8 mouse cellular contexts compared by ENCODE assay signal in the genomic region with DNA sequence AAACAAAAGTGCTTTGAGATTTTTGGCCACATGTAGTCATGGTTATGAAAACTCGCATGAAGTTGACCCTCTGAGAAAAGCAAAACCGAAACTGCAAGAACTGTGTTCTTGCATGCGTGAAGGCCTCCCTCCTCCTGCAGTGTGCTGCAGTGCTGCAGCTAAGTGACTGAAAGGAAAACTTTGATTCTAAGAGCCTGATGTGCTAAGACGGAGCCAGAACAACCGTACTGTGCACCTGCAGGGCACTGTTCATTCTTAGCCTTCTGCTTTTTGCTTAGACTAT. TPM values are rescaled to one million over a fixed set of nuclear protein-coding genes. Genes with fewer than 3 reads are reported as not detected.
DNase-seq lines count a peak whose midpoint lies in the region; ATAC-seq and TF ChIP-seq lines count a peak whose summit lies in the region.

No protein-coding gene starts in this region.

- peak overlapping the region; percentile 98 for H3K27ac ChIP-seq in heart, adult 2 months
- H3K27ac ChIP-seq in forebrain, embryonic 10.5 days, result no peak overlapping the region

- H3K4me1 ChIP-seq in heart, adult 2 months (ENCODE audit: control insufficient read depth, insufficient read depth, low read length), result peaks cover 13% of the 10 kb centered on the region
- H3K4me1 ChIP-seq in forebrain, embryonic 10.5 days, result peaks cover 17% of the 10 kb centered on the region
- peaks cover 12% of the 10 kb centered on the region for H3K4me1 ChIP-seq in lung, adult 2 months (ENCODE audit: control insufficient read depth, insufficient read depth, low read length)

- intact Hi-C loops in heart, adult 2 months (cut with DNase I), result loop anchor here (2.0 to 5.0 kb wide), 5 partner anchors 32 to 386 kb away; a partner anchor contains a TSS
- intact Hi-C loops in heart, postnatal 36 days (cut with DNase I), result loop anchor here (1.0 to 5.0 kb wide), 5 partner anchors 19 to 266 kb away; a partner anchor contains a TSS

- DNase-seq in heart, adult 2 months, result peak; percentile 40 to 41
- no peak for DNase-seq in heart, postnatal 36 days
- DNase-seq in forebrain, embryonic 10.5 days (ENCODE audit: extremely low spot score, low spot score), result no peak
- no peak for DNase-seq in lung, adult 2 months
- peak; percentile 29 for DNase-seq in retina, embryonic 14.5 days (ENCODE audit: low spot score)
- DNase-seq in left cerebral cortex, adult 18-20 months (ENCODE audit: low spot score in 2 of 2), result no peak
- DNase-seq in gastrocnemius, postnatal 4 days (ENCODE audit: low spot score in 2 of 2), result no peak

- 1% methylated on average over 5 of the region's 5 CpGs for WGBS in heart, adult 2 months
- WGBS in forebrain, embryonic 10.5 days, result 13% methylated on average over 5 of the region's 5 CpGs
- WGBS in lung, adult 2 months, result under 1% methylated on average over 5 of the region's 5 CpGs

- ATAC-seq in inflammation-experienced regulatory T-cells, adult 6 months, result peak; percentile 66

- TF ChIP-seq POLR2A in heart, adult 2 months (IDR thresholded peaks at IDR 0.05; ENCODE audit: insufficient read depth, low read depth, low read length), result no peak
- no peak for TF ChIP-seq POLR2A in lung, adult 2 months (IDR thresholded peaks at IDR 0.05; ENCODE audit: borderline replicate concordance, extremely low read depth, low read depth, low read length)

- peak; percentile 62; the same call in 1 of the 2 replicates for TF ChIP-seq EP300 in heart, adult 2 months (IDR thresholded peaks at IDR 0.05; ENCODE audit: insufficient read depth, low read depth, low read length)

- no peaks in the 10 kb centered on the region for H3K27me3 ChIP-seq in heart, adult 2 months (ENCODE audit: control insufficient read depth, insufficient read depth, low read length)
- peaks cover 65% of the 10 kb centered on the region for H3K27me3 ChIP-seq in forebrain, embryonic 10.5 days (ENCODE audit: poor library complexity, severe bottlenecking)

- peak overlapping the region; percentile 56 for H3K9ac ChIP-seq in heart, adult 2 months (ENCODE audit: low read depth, low read length)

- peaks cover 11% of the 10 kb centered on the region for H3K36me3 ChIP-seq in heart, adult 2 months (ENCODE audit: control insufficient read depth, insufficient read depth, low read length)
- no peaks in the 10 kb centered on the region for H3K36me3 ChIP-seq in forebrain, embryonic 10.5 days (replicated peaks)

- no peaks in the 10 kb centered on the region for H3K9me3 ChIP-seq in forebrain, embryonic 10.5 days

- TF ChIP-seq CTCF in heart, adult 2 months (IDR thresholded peaks at IDR 0.05), result peak; percentile 53
- TF ChIP-seq CTCF in lung, adult 2 months (IDR thresholded peaks at IDR 0.05; ENCODE audit: insufficient read depth, low read length), result peak; percentile 29; the same call in 1 of the 2 replicates

- H3K79me2 ChIP-seq in heart, adult 2 months (replicated peaks; ENCODE audit: control insufficient read depth, insufficient read depth, low read length), result no peaks in the 10 kb centered on the region; the same call in 1 of the 2 replicates

- peak overlapping the region; percentile 83 for H3K4me3 ChIP-seq in heart, adult 2 months
- H3K4me3 ChIP-seq in forebrain, embryonic 10.5 days, result peak overlapping the region; percentile 72
- H3K4me3 ChIP-seq in lung, adult 2 months (replicated peaks; ENCODE audit: extremely low read depth, low read depth, low read length), result peak overlapping the region; percentile 99

RNA-seq across cellular contexts. Expression of a gene that starts 0.5 kb away (rescaled TPM):
- total RNA-seq in heart, adult 2 months (2021), result 10 to 100 TPM; 17.3 to 18.6 TPM
- 23.6 and 25.7 TPM in 2 replicates for polyA plus RNA-seq in heart, adult 2 months (2012; rRNA removed)
- total RNA-seq in heart, postnatal 36 days (2021), result 10 to 100 TPM; 19.8 to 21.2 TPM
- polyA plus RNA-seq in forebrain, embryonic 10.5 days (2016; fragmentation: Nextera tagmentation; extraction: Ambion mirVana), result 1.1 and 1.2 TPM in 2 replicates
- polyA plus RNA-seq in inflammation-experienced regulatory T-cells, adult 6 months (2017; shearing (Covaris generic)), result 10 to 100 TPM in 2 of 3 experiments, 1 to 10 TPM in 1; 9.7 to 14.2 (median 11.4) TPM
- polyA plus RNA-seq in lung, adult 2 months (2012; rRNA removed), result 66.0 and 85.2 TPM in 2 replicates
- 1 to 10 TPM; 2.6 to 4.3 TPM for total RNA-seq in left cerebral cortex, adult 18-20 months (2021)
- total RNA-seq in gastrocnemius, postnatal 4 days (2021), result 1 to 10 TPM; 9.2 to 9.3 TPM

RNA-seq across cellular contexts. Expression of a gene that starts 19.9 kb away (rescaled TPM):
- total RNA-seq in heart, adult 2 months (2021), result 10 to 100 TPM; 26.5 to 29.1 TPM
- 6.8 and 7.8 TPM in 2 replicates for polyA plus RNA-seq in heart, adult 2 months (2012; rRNA removed)
- total RNA-seq in heart, postnatal 36 days (2021), result 10 to 100 TPM; 24.3 to 24.7 TPM
- polyA plus RNA-seq in forebrain, embryonic 10.5 days (2016; fragmentation: Nextera tagmentation; extraction: Ambion mirVana), result 8.9 and 10.5 TPM in 2 replicates
- 10 to 100 TPM; 30.0 to 31.4 (median 31.3) TPM for polyA plus RNA-seq in inflammation-experienced regulatory T-cells, adult 6 months (2017; shearing (Covaris generic))
- polyA plus RNA-seq in lung, adult 2 months (2012; rRNA removed), result 1.4 and 2.4 TPM in 2 replicates
- total RNA-seq in left cerebral cortex, adult 18-20 months (2021), result 10 to 100 TPM; 26.6 to 28.9 TPM
- total RNA-seq in gastrocnemius, postnatal 4 days (2021), result 1 to 10 TPM; 5.5 to 5.8 TPM

Comparison
In these comparisons a context has a peak if more than half of its experiments do, and no peak if none do; other contexts are left out.
1. DNase-seq: peak in heart, adult 2 months (2 of 2) and retina, embryonic 14.5 days (single experiment); none in heart, postnatal 36 days (0 of 2), forebrain, embryonic 10.5 days (single experiment), lung, adult 2 months (single experiment), left cerebral cortex, adult 18-20 months (0 of 2) and gastrocnemius, postnatal 4 days (0 of 2).
2. Peak in every context shown above with its lines, with median percentiles within 50 percentile points of each other: H3K4me3 ChIP-seq.